Mouse (Mus musculus) limb, embryonic 15.5 days (tissue): ENCODE data around the gene Pon1. TPM values are rescaled to one million over a fixed set of nuclear protein-coding genes. Genes with fewer than 3 reads are reported as not detected.

ENCODE experiments used
- ATAC-seq: fragments of 200-750 bp; cut with Nextera tagmentation; 2 replicates; pipeline ENCODE4 v1.8.0; 2017; ENCODE audit warnings: low read depth, moderate TSS enrichment; ENCODE audit not compliant: insufficient number of reproducible peaks, low FRiP score, low TSS enrichment
- H3K27ac ChIP-seq: fragments of 300-500 bp; sonication (generic); 2 replicates; pipeline ENCODE4 v1.5.1; 2015; ENCODE audit warnings: moderate library complexity, mild to moderate bottlenecking, inconsistent platforms
- H3K27me3 ChIP-seq: fragments of 300-500 bp; sonication (generic); 2 replicates; pipeline ENCODE4 v1.6.1; 2015; ENCODE audit warnings: inconsistent platforms
- H3K36me3 ChIP-seq: fragments of 300-500 bp; sonication (generic); 2 replicates; pipeline ENCODE4 v1.6.1; 2015; ENCODE audit warnings: inconsistent platforms
- H3K4me1 ChIP-seq: fragments of 300-500 bp; sonication (generic); 2 replicates; pipeline ENCODE4 v1.6.1; 2015; ENCODE audit warnings: inconsistent platforms
- H3K4me2 ChIP-seq: fragments of 300-500 bp; sonication (generic); 2 replicates; pipeline ENCODE4 v1.6.1; 2015; ENCODE audit warnings: mild to moderate bottlenecking, inconsistent platforms
- H3K4me3 ChIP-seq: fragments of 300-500 bp; sonication (generic); 2 replicates; pipeline ENCODE4 v1.5.1; 2015; ENCODE audit warnings: mild to moderate bottlenecking, inconsistent platforms
- H3K9ac ChIP-seq: fragments of 300-500 bp; sonication (generic); 2 replicates; pipeline ENCODE4 v1.6.1; 2015; ENCODE audit warnings: inconsistent platforms
- H3K9me3 ChIP-seq: fragments of 300-500 bp; sonication (generic); 2 replicates; pipeline ENCODE4 v1.6.1; 2016; ENCODE audit warnings: inconsistent platforms
- WGBS: fragments of 180-500 bp; shearing (Covaris S2); methylation state at CpG from one replicate; pipeline ENCODE4 v1.1.7; 2015; 5-methylcytosine and 5-hydroxymethylcytosine counted together
- polyA plus RNA-seq: library from polyadenylated mRNA; unstranded; fragments of >200 nt; fragmentation: Nextera tagmentation; extraction: Ambion mirVana; gene quantifications from 2 replicates; pipeline ENCODE4 v1.2.1, GENCODE M21; 2015

The Pon1 gene
- polyA plus RNA-seq, 1 experiment from 2014 or later = 0.19 TPM

DNA sequence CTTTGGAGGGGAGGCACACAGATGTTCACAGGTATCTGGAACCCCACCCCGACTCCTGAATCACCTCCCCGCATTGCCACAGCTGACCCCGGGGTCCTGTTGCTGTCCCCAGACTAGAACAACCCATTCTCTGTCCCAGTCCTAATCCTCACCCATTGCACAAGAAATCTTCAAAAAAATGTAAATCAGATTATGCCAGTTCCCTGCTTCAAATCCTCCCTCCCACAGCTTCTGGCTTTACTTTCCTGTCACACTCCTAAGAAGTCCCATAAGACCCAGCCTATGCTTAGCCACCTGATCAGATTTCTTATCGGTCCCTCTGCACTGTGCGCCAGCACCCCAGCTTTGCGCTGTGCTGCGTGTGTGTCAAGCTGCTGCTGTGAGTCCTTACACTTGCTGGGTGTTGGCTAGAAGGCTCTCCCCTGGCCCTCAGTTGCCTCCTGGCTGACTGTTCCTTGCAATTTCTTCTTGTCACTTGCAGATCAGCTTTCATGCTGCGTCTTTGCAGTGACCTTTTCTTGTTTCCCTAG is 5.7 kb upstream of the Pon1 start:
- ATAC-seq = no peak
- Histone ChIP-seq H3K4me3 (no peak overlapping the region), H3K4me2 (no peak overlapping the region), H3K9ac (no peak overlapping the region), H3K27me3 (no peaks in the 10 kb centered on the region), H3K9me3 (no peaks in the 10 kb centered on the region), H3K4me1 (no peaks in the 10 kb centered on the region), H3K36me3 (no peaks in the 10 kb centered on the region), H3K27ac (no peak overlapping the region)
- 84% methylated on average over 8 of the region's 8 CpGs for WGBS

DNA sequence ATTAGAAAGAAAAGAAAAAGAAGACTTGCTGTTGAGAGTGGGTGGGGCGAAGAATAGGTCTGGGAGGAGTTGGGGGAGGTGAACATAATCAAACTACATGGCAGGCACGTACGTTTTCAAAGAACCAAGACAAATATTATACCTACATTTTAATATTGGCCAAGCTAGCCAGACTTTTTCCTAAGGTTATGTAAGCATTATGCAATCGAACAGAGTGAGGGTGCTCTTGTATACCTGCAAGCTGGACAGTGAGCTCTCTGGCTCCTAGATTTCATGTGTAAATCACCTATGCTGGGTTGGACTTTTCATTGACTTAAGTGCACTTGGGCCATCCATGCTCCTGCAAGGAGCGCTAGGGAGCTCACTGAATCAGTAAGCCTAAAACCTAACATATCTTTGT is 4.8 kb upstream of the Pon1 start:
- 88% methylated on average over 5 of the region's 5 CpGs for WGBS
- Histone ChIP-seq H3K4me1 (no peaks in the 10 kb centered on the region), H3K4me2 (no peak overlapping the region), H3K36me3 (no peaks in the 10 kb centered on the region), H3K9ac (no peak overlapping the region), H3K4me3 (no peak overlapping the region), H3K27me3 (no peaks in the 10 kb centered on the region), H3K27ac (no peak overlapping the region), H3K9me3 (no peaks in the 10 kb centered on the region)
- ATAC-seq = no peak

DNA sequence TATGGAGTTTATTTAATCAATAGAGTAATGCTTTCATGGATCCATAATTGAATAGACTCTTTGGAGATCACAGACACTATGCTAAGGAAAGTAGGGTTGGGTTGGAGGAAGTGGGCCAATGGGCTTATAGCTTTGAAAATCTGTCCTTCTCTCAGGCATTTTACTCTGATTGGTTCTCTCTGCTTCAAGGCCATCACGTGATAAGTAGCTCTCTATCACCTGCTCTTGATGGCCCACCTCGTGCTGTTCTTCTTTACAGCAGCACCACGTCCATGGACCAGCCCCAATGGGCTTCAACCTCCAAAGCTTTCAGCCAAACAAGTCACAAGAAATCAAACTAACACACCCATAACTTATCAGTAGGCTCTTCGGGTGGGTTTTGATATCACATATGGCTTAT is 3.0 kb downstream of the Pon1 start:
- Histone ChIP-seq H3K4me2 (no peak overlapping the region), H3K36me3 (no peaks in the 10 kb centered on the region), H3K27ac (no peak overlapping the region), H3K4me1 (peaks cover 7% of the 10 kb centered on the region; the same call in 1 of the 2 replicates), H3K9ac (no peak overlapping the region), H3K27me3 (0 out of 2 replicates have a peak, but pooled peaks cover 2% of the 10 kb centered on the region), H3K9me3 (no peaks in the 10 kb centered on the region), H3K4me3 (no peak overlapping the region)
- ATAC-seq = no peak
- 83% methylated on average over 4 of the region's 4 CpGs for WGBS

DNA sequence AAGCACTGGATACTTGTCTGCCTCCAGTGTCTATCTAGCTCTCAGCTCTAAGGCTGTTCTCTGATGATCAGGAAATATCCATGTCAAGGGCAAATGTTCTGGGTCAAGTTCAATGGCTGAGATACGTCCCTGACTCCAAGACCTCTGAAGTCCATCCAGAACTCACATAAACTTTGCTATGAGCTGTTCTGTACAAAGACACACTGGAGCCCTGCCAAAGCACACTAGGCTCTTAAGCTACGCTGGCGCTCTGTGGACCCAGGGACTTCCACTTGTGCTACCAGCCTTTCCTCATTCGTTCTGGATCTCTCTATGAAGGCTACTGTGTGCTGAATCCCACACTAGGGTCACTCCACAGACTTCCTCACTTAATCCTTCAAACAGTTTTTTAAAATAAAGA is 4.2 kb downstream of the Pon1 start:
- 52% methylated on average over 4 of the region's 4 CpGs for WGBS
- no peak for ATAC-seq
- H3K9ac ChIP-seq = no peak overlapping the region

DNA sequence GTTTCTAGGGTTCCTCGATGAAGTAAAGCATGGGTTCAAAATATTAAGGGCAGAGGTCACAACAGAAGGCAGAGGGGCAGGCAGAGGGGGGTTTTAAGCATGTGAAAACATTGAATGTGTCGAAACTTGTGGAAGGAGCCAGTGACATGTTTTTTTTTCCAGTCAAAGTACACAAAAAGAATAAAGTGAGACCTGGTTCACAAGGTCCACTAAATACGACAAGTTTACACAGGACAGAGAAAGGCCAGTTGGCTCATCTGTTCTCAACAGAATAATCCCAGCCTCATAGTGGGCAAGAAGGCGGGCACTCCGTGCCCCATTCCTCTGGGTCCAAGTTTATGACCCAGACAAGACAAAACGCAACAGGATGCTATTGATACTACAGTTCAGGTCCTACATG is 4.8 kb downstream of the Pon1 start:
- Histone ChIP-seq H3K36me3 (no peaks in the 10 kb centered on the region), H3K9ac (no peak overlapping the region)

More for the DNA sequence above, 4.2 kb downstream of the Pon1 start:
- Histone ChIP-seq H3K9me3 (no peaks in the 10 kb centered on the region), H3K27me3 (0 out of 2 replicates have a peak, but pooled peaks cover 2% of the 10 kb centered on the region), H3K27ac (no peak overlapping the region), H3K36me3 (no peaks in the 10 kb centered on the region), H3K4me3 (no peak overlapping the region), H3K4me1 (peaks cover 7% of the 10 kb centered on the region; the same call in 1 of the 2 replicates), H3K4me2 (no peak overlapping the region)

DNA sequence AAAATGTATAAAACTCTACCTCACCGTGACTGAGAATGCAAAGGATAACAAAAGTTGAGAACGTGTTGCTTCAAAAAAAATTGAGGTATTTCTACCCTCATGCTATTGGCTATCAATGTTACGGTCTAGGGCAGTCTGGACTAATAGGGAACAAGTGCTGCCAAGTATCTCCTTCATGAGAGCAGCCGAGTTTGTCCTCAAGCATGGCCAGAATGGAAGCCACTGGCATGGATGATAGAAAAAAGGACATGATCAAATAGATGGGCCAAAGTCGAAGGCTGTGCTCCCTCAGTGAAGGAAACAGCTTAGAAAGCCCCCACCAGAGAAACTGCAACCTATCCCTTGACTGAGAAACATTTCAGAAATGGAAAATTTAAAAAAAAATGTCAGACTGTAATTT is 5.7 kb downstream of the Pon1 start:
- Histone ChIP-seq H3K27me3 (0 out of 2 replicates have a peak, but pooled peaks cover 2% of the 10 kb centered on the region), H3K4me1 (peaks cover 7% of the 10 kb centered on the region; the same call in 1 of the 2 replicates), H3K27ac (no peak overlapping the region), H3K9ac (no peak overlapping the region), H3K4me2 (no peak overlapping the region), H3K36me3 (no peaks in the 10 kb centered on the region), H3K9me3 (no peaks in the 10 kb centered on the region), H3K4me3 (no peak overlapping the region)
- ATAC-seq = no peak
- WGBS = 65% methylated on average over 5 of the region's 5 CpGs

More for the DNA sequence above, 4.8 kb downstream of the Pon1 start:
- no peak for ATAC-seq
- Histone ChIP-seq H3K4me3 (no peak overlapping the region), H3K4me2 (no peak overlapping the region), H3K27ac (no peak overlapping the region), H3K4me1 (peaks cover 7% of the 10 kb centered on the region; the same call in 1 of the 2 replicates), H3K27me3 (0 out of 2 replicates have a peak, but pooled peaks cover 2% of the 10 kb centered on the region), H3K9me3 (no peaks in the 10 kb centered on the region)
- 79% methylated on average over 6 of the region's 6 CpGs for whole genome bisulfite sequencing

DNA sequence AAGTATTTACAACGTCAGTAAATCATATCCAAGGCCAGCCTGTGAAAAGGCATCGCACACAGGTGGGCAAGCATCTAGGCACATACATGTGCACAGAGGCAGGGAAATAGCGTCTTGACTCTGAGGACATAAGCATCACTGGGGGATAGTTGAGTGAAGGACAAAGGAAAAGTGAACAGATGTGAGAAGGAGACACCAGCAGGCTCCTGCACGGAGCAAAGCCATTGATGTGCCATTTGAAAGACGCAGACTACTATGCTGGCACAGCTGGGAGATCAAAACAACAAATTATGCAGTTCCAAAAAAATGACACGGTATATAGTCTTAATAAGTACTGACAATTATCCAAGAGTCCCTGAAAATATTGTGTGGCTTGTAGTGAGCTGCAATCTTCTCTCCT is 6.2 kb downstream of the Pon1 start:
- peaks cover 7% of the 10 kb centered on the region; the same call in 1 of the 2 replicates for H3K4me1 ChIP-seq
- H3K4me3 ChIP-seq = no peak overlapping the region
- 0 out of 2 replicates have a peak, but pooled peaks cover 2% of the 10 kb centered on the region for H3K27me3 ChIP-seq
- H3K9ac ChIP-seq = no peak overlapping the region
- H3K9me3 ChIP-seq = no peaks in the 10 kb centered on the region
- H3K36me3 ChIP-seq = no peaks in the 10 kb centered on the region
- 46% methylated on average over 6 of the region's 6 CpGs for whole genome bisulfite sequencing
- no peak overlapping the region for H3K27ac ChIP-seq
- H3K4me2 ChIP-seq = no peak overlapping the region
- no peak for ATAC-seq

DNA sequence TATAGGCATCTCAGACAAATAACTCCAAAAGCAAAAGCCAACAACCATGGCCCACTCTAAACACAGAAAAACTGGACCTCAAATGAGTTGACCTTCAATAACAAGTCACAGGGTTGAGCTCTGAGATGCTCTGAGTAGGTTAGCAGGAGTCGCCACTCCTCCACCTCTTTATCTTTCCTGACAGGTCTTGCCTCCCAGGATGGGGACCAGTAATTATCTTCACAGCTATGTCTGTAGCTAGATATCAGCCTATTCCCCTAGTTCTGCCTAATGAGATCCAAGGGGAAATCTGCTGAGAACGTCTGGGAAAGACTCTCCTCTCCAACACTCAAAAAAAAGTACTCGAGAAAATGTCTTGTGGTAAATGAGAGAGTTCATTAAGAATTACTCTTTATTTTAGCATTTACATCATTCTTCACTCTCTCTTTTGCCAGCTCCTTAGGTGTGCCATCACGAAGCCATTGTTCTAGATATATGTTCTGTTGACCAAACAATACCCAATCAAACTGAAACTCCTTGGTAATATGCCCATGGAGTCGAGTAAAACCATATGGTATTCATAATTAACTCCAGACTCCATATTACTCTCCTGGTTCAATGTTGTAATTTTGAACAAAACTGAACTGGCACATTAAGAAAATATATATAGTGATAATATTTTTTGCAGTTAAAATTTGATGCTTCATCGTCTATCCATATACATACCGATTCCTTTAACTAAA is 7.4 kb downstream of the Pon1 start:
- Histone ChIP-seq H3K36me3 (no peaks in the 10 kb centered on the region), H3K27ac (no peak overlapping the region), H3K27me3 (0 out of 2 replicates have a peak, but pooled peaks cover 2% of the 10 kb centered on the region), H3K4me1 (peaks cover 7% of the 10 kb centered on the region; the same call in 1 of the 2 replicates), H3K4me3 (no peak overlapping the region), H3K9me3 (no peaks in the 10 kb centered on the region), H3K9ac (no peak overlapping the region), H3K4me2 (no peak overlapping the region)
- no peak for ATAC-seq
- 43% methylated on average over 7 of the region's 7 CpGs for WGBS

DNA sequence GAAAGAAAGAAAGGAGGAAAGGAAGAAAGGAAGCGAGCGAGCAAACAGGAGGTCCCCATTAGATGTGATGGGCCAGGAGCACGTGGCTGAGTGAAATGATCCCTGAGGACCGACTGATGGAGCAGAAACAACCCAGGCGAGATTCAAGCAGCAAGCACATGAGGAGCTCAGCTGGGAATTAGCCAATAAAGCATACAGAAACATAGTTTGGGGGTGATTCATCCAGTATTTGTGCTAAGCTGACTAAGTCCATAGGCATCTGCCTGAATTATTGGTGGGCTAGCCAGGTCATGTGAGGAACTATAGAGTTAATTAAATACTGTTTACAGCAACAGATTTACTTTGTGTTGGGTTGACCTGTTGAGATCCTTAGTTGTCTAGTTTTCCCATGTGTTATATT is 13.1 kb downstream of the Pon1 start:
- Histone ChIP-seq H3K9ac (no peak overlapping the region), H3K36me3 (no peaks in the 10 kb centered on the region), H3K4me3 (no peak overlapping the region), H3K27ac (no peak overlapping the region), H3K4me1 (peaks cover 9% of the 10 kb centered on the region), H3K9me3 (no peaks in the 10 kb centered on the region), H3K27me3 (no peaks in the 10 kb centered on the region), H3K4me2 (no peak overlapping the region)
- no peak for ATAC-seq
- 57% methylated on average over 5 of the region's 5 CpGs for WGBS

DNA sequence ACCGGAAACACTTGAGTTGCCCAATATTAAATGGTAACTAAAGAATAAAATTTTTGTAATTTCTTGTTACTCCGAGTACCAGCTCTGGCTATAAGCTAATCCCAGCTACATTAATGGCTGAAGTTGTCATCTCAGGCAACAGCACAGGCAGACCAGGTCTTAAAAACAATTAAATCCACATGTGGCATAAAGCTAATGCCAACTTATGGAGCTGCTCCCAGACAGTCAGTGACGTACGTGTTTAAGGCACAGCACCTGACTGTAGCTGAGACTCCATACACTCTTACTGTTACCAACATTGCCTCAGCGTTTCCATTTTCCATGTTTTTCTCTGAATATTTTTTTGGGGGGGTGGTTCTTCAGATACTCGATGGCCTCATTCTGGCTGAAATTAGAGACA is 14.6 kb downstream of the Pon1 start:
- Histone ChIP-seq H3K36me3 (no peaks in the 10 kb centered on the region), H3K4me1 (peaks cover 9% of the 10 kb centered on the region), H3K9me3 (no peaks in the 10 kb centered on the region), H3K4me2 (no peak overlapping the region), H3K4me3 (no peak overlapping the region), H3K9ac (no peak overlapping the region), H3K27ac (no peak overlapping the region), H3K27me3 (no peaks in the 10 kb centered on the region)
- 41% methylated on average over 6 of the region's 6 CpGs for WGBS
- ATAC-seq = no peak

DNA sequence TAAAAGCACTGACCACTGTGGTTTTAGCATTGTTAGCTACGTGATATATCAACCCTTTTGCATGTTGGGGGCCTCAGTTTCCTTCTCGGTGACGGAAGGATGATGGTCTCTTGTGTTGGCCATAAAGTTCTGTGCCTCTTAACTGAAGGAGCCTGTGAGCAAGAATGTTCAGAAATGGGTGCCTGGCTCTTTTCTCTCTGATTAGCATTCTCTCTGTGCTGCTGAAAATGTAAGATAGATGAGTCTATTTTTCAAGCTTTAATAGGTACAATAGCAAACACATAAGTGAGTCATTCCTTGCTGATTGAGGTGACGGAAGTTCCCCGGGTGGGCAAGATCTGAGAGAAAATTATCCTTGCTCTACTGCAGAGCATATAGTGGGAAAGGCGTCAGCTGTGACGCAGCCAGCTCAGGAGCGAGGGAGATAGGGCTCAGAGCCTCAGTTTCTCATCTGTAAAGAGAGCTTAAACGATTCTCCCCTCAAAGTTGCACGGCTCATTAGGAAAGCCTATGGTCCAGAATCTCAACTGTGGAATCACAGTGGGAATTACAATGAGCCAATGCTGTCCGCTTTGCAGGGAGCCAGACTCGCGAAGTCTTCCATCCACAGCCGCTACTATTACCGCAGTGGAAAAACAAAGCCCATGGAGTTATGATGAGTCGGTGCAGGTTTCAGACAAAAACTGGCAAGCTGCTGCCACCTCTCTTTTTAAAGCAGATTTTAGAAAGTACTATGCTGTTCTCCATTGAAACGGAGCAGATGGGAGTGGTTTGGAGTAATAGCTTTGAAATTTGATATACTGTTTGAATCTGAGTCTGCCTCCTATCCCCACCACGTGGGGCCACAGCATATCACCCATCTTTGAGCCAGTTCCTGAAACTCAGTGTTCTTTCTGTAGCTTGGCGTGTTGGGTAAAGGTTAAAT is 15.5 kb downstream of the Pon1 start:
- no peak for ATAC-seq
- Histone ChIP-seq H3K9ac (no peak overlapping the region), H3K9me3 (no peaks in the 10 kb centered on the region), H3K36me3 (no peaks in the 10 kb centered on the region), H3K4me2 (peak overlapping the region; percentile 43), H3K4me1 (peaks cover 9% of the 10 kb centered on the region), H3K4me3 (peak overlapping the region; percentile 22), H3K27ac (no peak overlapping the region), H3K27me3 (no peaks in the 10 kb centered on the region)
- 32% methylated on average over 19 of the region's 19 CpGs for WGBS
